Mouse (Mus musculus) cerebellum, adult 9-10 months (tissue): ENCODE measurements around the gene Pcna.
"Not testable (repeated sequence)": the region's sequence is repeated elsewhere in the genome, so short reads cannot be mapped to it uniquely, and the experiment has no call there.

Source experiments
- DNase-seq: peaks from one replicate; pipeline ENCODE4 v3.0.0; 2022

Gene Pcna

DNA sequence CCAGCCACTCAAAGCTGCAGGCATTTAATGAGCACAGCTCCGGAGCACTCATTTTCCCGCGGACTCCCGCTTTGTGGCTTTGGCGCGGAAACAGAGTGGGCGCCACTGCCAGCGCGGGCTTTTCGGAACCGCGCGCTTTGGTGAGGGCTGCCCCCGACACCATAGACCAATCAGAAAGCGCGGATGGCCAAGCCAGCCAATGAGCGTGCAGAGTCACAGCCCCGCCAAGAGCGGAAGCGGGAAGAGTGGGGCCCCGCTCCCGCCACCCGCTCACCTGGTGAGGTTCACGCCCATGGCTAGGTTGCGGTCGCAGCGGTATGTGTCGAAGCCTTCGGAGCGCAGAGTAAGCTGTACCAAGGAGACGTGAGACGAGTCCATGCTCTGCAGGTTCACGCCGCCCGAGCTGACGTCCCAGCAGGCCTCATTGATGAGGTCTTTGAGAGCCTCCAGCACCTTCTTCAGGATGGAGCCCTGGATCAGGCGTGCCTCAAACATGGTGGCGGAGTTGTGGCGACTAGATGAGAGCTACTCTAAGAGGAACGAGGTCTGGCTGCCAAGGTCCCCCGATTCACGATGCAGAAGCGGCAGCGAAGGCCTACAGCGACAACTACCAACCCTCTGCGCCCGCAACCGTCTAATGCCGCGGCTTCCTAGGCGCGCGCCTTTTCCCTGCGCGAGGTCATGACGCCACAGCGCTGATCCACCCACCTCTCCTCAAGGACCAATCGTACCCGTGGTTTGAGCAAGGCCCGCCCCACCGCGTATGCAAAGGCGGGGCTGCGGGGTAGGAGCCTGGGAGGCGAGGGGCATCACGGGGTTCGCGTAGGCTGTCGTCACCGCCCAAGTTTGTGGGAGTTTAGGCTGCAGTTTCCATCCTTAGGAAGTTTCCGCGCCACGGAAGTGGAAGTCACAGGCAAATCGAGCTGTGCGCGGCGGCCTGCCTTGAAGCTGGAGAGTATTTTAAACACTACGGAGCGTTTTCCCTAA is at the start of gene Pcna:
TSS of gene Pcna (minus strand) at position 773 of the 987 bp plus-strand sequence.
- DNase-seq, result peak; percentile 96

DNA sequence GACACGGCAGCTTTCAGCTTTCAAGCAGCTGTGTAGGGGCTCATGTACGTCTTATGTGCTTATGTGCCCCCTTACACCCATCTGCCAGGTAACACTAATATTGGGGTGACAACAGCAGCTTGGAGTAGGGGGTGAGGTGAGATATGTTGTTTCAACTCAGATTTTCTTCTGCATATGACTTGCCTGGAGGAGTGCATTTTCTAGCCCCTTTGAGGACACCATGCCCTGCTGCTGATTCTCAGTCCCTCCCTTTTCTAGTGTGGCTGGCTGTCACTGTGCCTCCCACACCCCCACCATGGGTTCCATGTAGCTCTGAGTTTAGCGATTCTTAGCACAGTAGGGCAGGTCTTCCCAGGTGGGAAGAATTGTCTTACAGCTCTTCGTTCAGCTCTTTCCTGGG is 48.3 kb upstream of the Pcna start:
- DNase-seq, result no peak

DNA sequence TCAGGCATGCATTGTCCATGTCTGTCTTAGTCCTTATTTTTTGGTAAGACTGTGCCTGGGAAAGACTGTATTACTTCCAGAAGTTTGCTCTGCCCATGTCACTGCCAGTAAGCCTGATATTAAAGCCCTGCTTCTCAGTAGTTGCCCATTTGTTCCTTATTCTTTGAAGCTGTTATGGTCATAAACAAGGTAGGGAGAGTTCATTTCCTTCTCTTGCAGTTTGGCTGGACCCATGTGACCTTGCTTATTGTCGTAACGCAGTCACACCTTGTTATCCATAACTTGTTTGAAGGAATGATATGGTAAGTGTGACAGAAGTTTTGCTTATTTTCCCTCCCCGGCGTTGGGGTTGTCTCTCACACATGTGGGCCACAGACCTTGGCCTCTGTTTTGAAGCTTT is 45.1 kb upstream of the Pcna start:
- no peak for DNase-seq

DNA sequence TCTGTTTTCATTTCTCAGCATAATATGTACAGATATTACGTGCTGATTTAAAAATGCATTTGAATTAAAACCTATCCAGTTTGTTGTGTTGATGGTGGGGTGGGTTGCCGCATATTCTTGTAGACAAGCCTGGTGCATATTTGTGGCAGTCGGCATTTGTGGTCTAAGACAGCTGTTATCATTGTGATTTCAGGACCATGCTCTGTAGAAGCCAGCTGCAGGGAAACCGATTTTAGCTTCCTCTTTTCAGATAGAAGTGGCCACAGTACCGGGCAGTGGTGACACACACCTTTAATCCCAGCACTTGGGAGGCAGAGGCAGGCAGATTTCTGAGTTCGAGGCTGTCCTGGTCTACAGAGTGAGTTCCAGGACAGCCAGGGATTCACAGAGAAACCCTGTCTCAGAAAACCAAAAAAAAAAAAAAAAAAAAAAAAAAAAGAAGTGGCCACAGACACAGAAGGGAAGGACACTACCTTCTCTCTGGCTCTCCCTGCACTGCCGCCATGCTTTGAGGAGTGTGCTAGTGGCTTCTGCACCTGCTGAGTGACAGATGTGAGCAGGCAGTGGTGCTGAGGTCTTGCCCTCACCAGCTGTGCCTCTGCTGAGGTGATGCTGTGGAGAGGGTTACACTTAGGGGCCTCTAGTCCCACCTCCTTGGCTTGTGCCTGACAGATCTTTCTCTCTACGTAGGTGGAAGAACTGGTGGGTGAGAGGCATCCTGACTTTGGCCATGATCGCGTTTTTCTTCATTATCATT is 40.8 kb upstream of the Pcna start:
- no peak for DNase-seq

DNA sequence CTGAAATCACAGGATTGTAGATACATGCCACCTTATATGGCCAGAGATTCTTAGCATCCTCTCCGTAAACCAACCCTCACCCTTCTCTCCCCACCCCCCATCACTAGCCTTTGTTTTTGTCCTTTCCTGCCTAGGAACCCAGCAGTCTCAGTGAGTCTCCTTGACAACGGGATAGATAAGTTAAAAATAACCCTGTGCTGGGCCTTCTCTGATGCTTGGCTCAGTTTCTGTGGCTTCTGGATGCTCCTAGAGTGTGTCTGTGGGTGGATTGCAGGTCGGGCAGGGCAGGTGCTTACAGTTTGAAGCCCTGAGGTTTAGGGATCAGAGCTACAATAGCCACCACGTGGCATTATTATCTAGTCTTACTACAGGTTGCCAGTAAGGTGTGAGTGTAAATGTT is 39.0 kb upstream of the Pcna start:
- peak; percentile 83 for DNase-seq

DNA sequence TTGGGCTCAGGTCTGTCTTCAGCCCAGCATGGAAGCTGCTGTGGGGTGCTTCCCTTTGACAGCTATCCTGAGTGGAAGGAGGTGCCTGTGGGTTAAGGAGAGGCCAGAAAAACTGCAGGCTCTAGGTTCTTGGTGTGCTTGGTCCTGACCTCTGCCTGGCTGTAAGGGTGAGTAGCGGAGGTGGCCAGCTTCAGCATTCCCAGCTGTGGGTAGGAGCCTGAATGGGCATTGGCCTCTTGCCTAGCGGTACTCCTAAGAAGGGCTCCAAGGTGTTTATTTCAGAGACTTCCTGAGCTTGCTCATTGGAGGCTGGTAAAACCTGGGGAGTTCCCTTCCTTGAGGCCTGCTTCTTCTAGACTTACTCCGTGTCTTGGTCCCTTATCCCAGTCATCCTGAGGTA is 38.2 kb upstream of the Pcna start:
- peak; percentile 48 for DNase-seq

DNA sequence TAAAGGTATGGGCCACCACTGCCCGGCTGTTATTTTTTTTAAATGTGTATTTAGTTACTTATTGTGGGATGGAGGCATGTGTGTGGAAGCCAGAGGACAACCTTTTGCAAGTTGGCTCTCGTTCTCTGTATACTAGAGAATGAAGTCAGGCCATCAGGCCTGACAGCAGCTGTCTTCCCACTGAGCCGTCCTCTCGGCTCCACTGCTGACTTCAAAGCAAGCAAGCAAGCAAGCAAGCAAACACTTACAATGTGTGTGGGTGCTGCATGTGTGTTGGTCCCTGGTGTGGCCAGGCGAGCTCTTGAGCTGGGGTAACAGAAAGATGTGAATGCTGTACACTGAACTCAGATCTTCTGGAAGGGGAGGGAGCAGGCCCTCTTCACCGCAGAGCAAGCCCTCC is 37.7 kb upstream of the Pcna start:
- no peak for DNase-seq

DNA sequence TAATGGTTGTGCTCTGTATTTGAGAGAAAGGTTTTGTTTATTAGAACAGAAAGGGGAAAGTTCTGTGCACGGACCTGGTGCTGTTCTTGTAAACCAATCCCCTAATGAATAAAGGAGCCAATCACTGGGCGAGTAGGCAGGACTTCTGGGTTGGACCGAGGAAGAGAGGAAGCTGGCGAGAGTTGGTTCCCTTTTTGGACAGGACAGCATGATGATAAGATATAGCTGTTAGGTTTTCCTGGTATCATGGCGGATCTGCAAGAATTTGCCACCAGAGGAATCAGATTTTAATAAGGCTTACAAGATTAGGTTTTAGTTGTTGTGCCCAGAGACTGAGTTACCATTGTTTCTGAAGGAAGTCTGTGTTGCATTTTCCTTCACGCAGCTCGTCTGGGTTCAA is 36.1 kb upstream of the Pcna start:
- DNase-seq, result not testable (repeated sequence)

DNA sequence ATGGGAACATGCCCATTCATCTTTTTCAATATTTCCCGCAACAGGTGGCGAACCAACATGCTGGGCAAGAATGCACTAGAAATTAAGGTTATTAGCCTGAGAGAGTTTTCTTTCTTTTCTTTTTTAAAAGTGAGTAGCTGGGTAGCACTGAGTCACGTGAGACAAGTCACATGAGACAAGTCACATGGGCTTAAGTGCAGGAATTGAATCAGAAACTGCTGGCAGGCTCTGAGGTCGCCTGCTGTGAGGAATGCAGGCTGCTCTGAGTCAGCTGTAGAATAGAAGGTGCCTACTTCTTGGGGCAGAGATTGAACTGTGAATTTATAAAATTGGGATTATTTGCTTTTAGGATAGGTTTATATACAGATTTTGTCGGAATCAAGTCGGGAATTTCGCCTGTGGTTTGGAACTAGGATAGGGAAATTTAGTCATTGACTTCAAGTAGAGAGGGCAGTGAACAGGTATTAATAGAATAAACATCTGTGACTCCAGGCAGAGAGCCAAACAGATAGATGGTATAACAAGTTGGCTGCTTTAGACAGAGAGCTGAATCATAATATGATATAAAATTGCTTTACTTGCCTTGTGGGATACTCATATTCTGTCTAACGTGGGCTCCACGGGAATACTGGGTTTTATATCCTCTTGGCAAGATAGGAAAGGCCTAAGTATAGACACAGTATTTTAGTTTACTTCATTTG is 33.4 kb upstream of the Pcna start:
- DNase-seq, result peak; percentile 80

DNA sequence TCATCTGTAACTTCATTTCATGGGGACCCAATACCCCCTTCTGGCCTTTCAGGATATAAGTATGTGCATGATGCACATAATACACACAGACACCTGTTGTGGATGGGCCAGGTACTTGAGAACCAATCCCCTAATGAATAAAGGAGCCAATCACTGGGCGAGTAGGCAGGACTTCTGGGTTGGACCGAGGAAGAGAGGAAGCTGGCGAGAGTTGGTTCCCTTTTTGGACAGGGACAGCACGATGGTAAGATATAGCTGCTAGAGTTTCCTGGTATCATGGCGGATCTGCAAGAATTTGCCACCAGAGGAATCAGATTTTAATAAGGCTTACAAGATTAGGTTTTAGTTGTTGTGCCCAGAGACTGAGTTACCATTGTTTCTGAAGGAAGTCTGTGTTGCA is 32.6 kb upstream of the Pcna start:
- not testable (repeated sequence) for DNase-seq

DNA sequence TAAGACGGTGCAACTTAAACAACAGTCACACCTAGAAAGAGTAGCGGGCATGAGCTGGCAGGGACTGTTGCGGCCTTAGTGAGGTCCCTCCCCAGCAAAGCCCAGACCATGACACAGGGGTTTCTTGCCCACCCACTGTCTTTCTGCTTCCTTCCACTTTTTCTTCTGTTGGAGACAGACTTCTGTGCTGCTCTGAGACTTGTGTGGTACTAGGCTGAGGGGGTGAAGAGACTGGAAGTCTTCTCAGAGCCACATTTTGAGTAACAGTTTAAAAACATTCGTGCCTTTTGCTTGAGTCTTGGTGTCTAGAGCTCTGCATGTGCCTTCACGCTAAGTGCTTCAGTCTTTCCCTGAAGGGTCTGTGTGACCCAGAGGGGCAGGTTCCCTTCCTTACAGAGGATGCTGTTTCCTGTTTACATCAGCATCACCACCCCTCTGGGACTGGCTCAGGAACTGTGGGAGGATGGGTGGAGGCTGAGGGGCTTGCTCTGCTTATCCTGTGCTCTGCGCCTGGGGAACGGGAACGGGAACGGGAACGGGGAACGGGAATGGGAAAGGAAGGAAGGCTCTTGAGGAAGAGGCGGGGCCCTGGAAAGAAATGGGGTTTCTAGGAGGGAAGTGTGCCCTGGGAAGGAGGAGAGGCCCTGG is 31.5 kb upstream of the Pcna start:
- DNase-seq, result no peak

DNA sequence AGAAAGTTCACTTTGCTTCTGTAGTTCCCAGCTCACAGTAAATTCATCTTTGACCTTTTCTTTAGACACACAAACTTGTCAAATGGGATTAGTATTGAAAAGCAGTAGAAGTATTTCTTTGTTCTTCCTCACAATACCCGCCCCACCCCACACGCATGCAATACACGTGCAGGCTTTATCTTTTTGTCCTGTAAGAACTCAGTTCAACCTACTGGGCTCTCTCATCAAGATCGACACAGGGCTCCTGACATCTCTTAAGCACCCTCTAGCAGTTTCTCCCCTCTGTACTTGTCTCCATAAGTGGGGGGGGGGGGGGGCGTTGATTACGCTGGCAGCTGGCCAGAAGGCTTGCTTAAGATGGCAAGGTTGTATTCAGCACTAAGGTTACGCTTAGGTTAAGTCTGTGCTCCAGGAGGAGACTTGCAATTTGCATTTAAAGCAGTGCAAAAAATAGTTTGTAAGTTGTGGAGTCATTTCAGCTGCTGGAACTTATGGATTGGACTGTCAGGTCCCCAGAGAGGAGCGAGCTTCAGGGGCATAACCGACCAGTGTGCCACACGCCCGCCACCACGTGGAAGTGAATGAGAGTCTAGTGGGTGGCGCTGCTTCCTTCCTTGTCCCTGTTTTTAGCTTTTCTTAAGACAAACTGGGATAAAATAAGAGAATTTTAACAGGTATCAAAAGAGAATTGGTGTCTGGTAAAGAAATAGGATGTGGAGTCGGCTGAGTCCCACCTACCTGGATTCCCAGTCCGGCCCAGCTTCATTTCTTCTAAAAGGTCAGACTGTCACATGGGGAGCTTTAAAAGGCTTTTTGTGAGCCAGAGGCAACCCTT is 30.3 kb upstream of the Pcna start:
- DNase-seq, result no peak

DNA sequence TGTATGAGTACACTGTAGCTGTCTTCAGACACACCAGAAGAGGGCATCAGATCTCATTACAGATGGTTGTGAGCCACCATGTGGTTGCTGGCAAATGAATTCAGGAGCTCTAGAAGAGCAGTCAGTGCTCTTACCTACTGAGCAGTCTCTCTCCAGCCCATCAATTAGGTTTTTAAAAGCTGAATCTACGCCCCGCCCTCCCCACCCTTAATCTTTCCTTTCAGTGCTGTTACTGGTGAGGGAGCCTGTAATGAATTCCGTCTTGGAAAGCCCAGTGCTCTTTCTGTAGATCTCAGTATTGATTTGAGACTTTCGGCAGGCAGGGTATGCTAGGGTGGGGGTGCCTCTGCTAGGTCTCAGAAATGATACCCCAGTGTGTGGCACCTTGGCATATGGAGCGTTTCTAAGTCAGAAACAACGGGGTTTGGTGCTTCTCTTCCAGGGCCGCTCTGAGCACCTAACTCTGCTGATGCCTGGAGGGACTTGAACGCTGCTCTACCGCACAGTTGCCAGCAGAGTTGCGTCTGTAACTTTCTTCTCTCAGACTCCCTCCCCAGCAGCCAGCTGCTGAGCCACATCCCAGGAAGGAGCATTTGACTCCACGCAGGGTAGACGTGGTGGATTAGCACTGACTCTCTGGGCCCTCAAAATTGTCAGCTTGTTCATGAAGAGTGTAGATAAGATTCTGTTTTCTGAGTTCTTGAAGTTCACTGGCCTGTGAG is 29.5 kb upstream of the Pcna start:
- no peak for DNase-seq

DNA sequence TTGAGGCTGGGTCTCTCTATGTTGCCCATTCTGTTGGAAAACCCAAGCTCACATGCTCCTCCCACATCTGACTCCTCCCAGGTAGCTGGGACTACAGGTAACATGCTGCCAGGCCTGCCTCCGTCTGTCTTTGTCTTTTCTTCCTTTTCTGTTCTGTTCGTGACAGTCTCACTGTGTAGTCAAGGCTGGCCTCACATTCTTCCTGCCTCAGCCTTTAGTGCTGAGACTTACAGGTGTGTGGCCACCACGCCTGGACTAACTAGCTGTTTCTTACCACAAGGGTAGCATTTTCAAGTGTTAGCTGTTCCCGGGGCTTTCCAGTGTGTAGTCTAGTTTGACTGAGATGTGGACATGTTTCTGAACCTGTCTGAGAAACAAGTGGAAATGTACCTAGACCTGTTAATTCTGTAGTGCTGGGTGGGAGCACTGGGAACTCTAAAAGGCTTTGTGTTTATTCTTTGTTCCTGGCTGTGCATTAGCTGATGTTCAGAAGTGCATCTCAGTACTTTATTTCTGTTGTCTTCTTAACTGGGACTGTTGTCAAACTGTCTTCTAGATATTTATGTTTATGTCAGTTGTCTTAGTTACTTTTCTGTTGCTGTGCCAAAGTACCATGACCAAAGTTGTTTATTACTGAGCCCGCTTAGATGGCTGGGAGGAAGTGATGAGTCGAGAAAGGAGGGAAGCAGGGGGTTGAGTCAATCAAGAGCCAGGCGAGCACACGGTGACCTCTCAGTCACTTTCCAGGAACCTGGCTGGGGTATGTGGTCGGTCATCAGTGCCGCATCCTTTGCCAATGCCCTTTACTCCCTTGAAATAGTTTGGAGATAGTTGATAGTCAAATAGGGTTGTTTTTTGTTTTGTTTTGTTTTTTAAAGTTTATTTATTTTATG is 28.7 kb upstream of the Pcna start:
- DNase-seq, result no peak

DNA sequence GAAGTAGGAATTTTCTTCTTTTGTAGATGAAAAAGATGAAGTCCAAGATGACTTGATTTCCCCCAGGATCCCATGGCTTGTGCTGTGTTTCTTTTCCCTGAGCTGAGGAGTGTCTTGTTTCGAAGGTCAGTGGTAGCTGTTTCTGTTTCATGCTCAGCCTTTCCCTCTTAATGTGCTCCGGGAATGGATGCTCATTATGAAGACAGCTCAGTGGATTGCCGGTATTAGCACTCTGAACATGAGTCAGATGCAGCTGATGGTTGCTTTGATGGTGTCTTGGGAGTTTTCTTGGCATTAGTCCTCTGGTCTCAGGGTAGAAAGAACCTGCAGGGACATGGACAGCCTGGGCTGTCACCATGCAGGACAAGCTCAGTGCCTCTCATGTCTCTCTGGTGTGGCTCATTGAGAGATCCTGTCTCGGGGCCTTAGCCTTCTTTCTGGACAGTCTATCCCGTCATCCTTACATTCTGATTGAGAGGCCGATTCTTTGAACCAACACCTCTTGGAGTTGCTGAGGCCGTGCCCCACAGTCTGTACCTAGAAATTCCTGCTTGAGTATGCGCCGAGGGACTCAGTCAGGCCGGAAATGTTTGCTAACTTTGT is 27.5 kb upstream of the Pcna start:
- DNase-seq, result no peak

DNA sequence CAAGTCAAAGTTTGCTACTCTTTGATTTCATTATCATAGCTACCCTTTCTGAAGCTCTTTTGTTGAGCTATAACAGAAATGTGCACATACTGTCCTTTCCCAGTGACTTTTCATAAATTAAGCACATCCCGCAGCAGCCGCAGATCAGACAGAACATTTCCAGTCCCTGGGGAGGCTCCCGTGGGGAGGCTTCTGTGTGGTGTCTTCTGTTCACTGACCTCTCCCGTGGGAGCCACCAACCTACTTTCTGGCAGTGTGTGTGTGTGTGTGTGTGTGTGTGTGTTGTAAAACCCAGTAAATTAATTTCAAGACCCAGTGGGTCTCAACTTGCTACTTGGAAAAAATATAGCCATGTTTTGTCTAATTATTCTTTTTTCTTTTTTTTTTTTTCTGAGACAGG is 26.9 kb upstream of the Pcna start:
- no peak for DNase-seq

DNA sequence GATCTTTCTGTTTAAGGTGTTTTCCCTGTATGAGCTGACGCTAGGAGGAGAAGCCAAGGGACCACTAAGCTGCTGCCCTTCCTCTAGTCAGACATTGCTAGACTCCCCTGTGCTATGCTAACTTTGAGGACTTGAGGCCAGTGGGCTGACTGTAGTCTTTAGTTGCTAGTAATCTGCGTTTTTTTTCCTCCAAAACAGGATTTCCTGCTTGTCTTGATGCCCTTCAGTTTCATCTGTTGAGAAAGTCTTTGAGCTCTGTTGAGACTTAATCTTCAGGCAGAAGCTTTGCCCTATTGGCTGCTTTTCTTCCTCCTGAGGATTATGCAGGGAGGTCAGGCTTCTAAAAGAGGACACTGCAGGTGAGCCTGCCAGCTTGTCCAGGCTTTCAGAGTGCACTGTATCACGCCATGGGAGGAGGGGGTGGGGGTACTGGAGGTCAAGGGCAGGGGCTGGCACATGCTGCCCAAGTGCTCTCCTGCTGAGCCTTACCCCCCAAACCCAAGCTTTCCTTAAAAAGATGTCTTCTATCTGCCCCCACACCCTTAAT is 26.3 kb upstream of the Pcna start:
- DNase-seq, result no peak

DNA sequence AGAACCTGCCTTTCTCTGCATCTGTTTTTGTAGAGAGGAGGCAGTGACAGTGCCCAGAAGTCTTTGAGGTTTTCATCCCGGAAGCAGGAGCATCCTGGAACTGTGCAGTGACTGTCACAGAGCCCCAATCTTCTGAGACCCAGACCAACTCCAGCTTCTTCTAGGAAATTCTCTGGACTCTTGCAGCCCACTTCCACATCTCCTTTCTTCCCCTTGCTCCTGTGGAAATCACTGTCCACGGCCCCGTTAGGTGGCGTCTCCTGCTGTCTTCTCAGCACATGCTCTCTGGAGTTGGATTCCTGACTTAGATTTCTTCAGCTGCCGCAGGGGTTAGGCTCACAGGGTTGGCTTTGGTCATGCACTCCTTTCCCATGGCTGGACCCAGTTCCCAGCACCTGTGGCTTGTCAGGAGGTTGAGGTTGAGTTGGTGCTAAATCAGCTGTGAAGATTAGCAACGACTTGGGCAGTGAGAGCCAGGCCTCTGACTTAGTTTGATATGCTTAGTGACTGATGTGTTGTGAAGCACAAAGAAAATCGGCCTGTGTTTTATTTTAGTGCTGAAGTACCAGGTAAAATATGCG is 25.2 kb upstream of the Pcna start:
- DNase-seq, result no peak

DNA sequence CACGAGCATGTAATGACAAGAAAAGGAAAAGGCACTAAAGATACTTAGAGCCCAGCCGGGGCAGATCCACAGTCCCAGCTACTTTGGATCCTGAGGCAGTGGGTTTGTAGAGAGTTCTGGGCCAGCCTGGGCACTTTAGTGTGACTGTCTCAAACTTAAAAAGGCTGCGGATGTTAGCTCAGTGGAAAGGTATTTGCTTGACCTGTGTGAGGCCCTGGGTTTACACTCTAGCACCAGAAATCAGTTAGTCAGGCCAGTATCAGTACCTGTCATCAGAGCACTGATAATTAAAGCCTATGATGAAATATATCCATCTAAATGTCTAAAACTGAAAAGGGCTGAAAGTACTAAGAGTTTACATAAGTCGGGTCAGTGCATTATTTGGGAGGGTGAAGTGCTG is 23.1 kb upstream of the Pcna start:
- no peak for DNase-seq
